Mouse (Mus musculus): ENCODE measurements around the gene Exosc2. TPM values are rescaled to one million over a fixed set of nuclear protein-coding genes. Genes with fewer than 3 reads are reported as not detected.
A peak's percentile ranks its signal among the peaks of the same experiment; 100 is the strongest.

The Exosc2 gene
- polyA plus RNA-seq, 1 experiment from 2014 or later = 18.2 TPM

DNA sequence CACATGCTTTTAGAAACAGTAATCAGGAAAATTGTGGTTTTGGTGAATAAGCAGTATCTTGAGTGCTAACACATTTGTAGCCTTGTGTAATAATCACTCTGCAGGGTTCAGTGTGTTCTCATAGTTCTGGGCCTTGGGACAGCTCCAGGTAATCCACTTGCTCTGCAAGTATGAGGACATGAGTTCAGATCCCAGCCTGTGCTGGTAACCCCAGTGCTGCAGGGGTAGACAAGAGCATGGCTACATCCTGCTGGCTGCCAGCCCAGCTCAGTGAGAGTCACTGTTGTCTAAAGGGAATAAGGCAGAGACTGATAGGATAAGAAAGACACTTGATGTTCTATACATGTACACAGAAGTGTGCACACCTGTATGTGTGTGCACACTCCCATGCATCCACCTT is 35.4 kb downstream of the Exosc2 start:
- Histone ChIP-seq H3K27me3 (replicated peaks; ENCODE audit: control insufficient read depth, insufficient read depth, low read length) (no peaks in the 10 kb centered on the region), H3K36me3 (ENCODE audit: control insufficient read depth, insufficient read depth) (peaks cover 3% of the 10 kb centered on the region; the same call in 1 of the 2 replicates), H3K9me3 (ENCODE audit: control insufficient read depth) (no peaks in the 10 kb centered on the region), H3K9ac (ENCODE audit: low read depth, low read length) (no peak overlapping the region), H3K4me2 (replicated peaks; ENCODE audit: low read depth) (no peak overlapping the region), H3K27ac (ENCODE audit: low read depth, low read length) (no peak overlapping the region), H3K4me3 (ENCODE audit: low read depth, low read length) (no peak overlapping the region), H3K4me1 (replicated peaks; ENCODE audit: control insufficient read depth, insufficient read depth, low read length) (0 out of 2 replicates have a peak, but pooled peaks cover 7% of the 10 kb centered on the region)
- TF ChIP-seq CTCF (IDR thresholded peaks at IDR 0.05; ENCODE audit: low read depth) = no peak
- no peak for ATAC-seq

GRCm38 (mm10) chr2:31706531-31706930 is 36.0 kb downstream of the Exosc2 start:
- ATAC-seq = peak; percentile 37
- WGBS = 28% methylated on average over 2 of the region's 2 CpGs
- Histone ChIP-seq H3K4me2 (replicated peaks; ENCODE audit: low read depth) (no peak overlapping the region), H3K4me3 (ENCODE audit: low read depth, low read length) (no peak overlapping the region), H3K9ac (ENCODE audit: low read depth, low read length) (no peak overlapping the region), H3K36me3 (ENCODE audit: control insufficient read depth, insufficient read depth) (peaks cover 3% of the 10 kb centered on the region; the same call in 1 of the 2 replicates), H3K27me3 (replicated peaks; ENCODE audit: control insufficient read depth, insufficient read depth, low read length) (no peaks in the 10 kb centered on the region), H3K9me3 (ENCODE audit: control insufficient read depth) (no peaks in the 10 kb centered on the region), H3K4me1 (replicated peaks; ENCODE audit: control insufficient read depth, insufficient read depth, low read length) (0 out of 2 replicates have a peak, but pooled peaks cover 7% of the 10 kb centered on the region), H3K27ac (ENCODE audit: low read depth, low read length) (peak overlapping the region; percentile 9)
- no peak for TF ChIP-seq CTCF (IDR thresholded peaks at IDR 0.05; ENCODE audit: low read depth)

DNA sequence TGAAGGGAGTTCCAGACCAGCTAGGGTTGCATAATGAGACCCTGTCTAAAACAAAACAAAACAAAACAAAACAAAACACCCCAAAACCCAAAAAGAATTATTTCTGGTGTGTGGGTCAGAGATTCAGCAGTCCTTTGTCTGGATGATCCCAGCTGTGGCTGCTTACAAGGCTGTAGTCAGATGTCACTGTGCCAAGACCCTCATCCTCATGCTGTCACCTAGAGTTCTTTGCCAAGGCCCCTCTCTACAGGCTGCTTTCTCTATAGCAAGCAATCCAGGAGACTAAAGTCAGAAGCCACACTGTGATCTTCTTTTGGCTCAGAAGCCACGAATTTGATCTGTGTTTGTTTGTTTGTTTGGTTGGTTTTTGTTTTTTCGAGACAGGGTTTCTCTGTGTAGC is 42.2 kb downstream of the Exosc2 start:
- H3K27ac ChIP-seq (ENCODE audit: low read depth, low read length) = no peak overlapping the region
- WGBS = 81% methylated on average over 2 of the region's 2 CpGs
- no peaks in the 10 kb centered on the region for H3K9me3 ChIP-seq (ENCODE audit: control insufficient read depth)
- no peak overlapping the region for H3K4me2 ChIP-seq (replicated peaks; ENCODE audit: low read depth)
- ATAC-seq = no peak
- no peak for TF ChIP-seq CTCF (IDR thresholded peaks at IDR 0.05; ENCODE audit: low read depth)
- H3K36me3 ChIP-seq (ENCODE audit: control insufficient read depth, insufficient read depth) = peaks cover 7% of the 10 kb centered on the region
- H3K27me3 ChIP-seq (replicated peaks; ENCODE audit: control insufficient read depth, insufficient read depth, low read length) = no peaks in the 10 kb centered on the region
- H3K4me1 ChIP-seq (replicated peaks; ENCODE audit: control insufficient read depth, insufficient read depth, low read length) = no peaks in the 10 kb centered on the region
- no peak overlapping the region for H3K9ac ChIP-seq (ENCODE audit: low read depth, low read length)
- no peak overlapping the region for H3K4me3 ChIP-seq (ENCODE audit: low read depth, low read length)

DNA sequence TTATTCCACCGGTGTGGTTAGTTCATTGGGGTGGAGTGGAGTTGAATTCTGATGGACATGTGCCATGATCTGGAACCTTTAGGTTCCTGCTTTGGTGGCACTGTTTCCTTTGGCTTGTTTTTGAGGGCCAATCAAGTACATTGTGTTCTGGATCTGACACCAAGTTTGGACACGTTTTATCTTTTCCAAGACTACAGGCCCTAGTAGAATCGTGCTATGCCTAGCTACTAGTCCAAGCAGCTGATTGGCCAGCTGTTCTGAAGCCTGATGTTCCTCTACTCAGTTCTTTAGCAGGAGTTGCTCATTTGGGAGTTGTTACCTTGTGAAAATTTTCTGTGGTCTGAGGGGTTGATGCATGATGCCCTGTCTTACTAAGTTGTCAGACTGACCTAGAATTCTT is 43.3 kb downstream of the Exosc2 start:
- no peak for TF ChIP-seq CTCF (IDR thresholded peaks at IDR 0.05; ENCODE audit: low read depth)
- 85% methylated on average over 3 of the region's 3 CpGs for WGBS
- Histone ChIP-seq H3K4me2 (replicated peaks; ENCODE audit: low read depth) (no peak overlapping the region), H3K9ac (ENCODE audit: low read depth, low read length) (no peak overlapping the region), H3K9me3 (ENCODE audit: control insufficient read depth) (no peaks in the 10 kb centered on the region), H3K4me1 (replicated peaks; ENCODE audit: control insufficient read depth, insufficient read depth, low read length) (no peaks in the 10 kb centered on the region), H3K27me3 (replicated peaks; ENCODE audit: control insufficient read depth, insufficient read depth, low read length) (no peaks in the 10 kb centered on the region), H3K36me3 (ENCODE audit: control insufficient read depth, insufficient read depth) (peaks cover 7% of the 10 kb centered on the region; the same call in 1 of the 2 replicates), H3K27ac (ENCODE audit: low read depth, low read length) (no peak overlapping the region), H3K4me3 (ENCODE audit: low read depth, low read length) (no peak overlapping the region)
- ATAC-seq = no peak

DNA sequence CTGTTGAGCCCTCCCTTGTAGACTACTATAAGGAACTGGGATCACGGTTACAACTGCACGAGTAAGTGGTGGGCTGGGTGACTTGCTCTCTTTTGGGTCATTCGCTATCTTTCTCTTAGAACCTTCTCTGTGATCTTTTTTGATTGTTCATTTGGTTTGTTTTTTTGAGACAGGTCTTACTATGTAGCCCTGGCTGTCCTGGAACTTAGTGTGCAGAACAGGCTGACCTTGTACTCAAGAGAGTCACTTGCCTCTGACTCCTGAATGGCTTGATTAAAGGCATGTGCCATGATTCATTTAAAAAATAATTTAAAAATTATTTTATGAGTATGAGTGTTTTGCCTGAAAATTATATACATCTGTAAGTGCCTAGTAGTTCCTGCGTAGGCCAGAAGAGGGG is 44.3 kb downstream of the Exosc2 start:
- Histone ChIP-seq H3K4me1 (replicated peaks; ENCODE audit: control insufficient read depth, insufficient read depth, low read length) (no peaks in the 10 kb centered on the region), H3K27ac (ENCODE audit: low read depth, low read length) (no peak overlapping the region), H3K4me2 (replicated peaks; ENCODE audit: low read depth) (no peak overlapping the region), H3K4me3 (ENCODE audit: low read depth, low read length) (no peak overlapping the region), H3K9me3 (ENCODE audit: control insufficient read depth) (no peaks in the 10 kb centered on the region), H3K9ac (ENCODE audit: low read depth, low read length) (no peak overlapping the region), H3K36me3 (ENCODE audit: control insufficient read depth, insufficient read depth) (peaks cover 7% of the 10 kb centered on the region; the same call in 1 of the 2 replicates), H3K27me3 (replicated peaks; ENCODE audit: control insufficient read depth, insufficient read depth, low read length) (no peaks in the 10 kb centered on the region)
- ATAC-seq = no peak
- TF ChIP-seq CTCF (IDR thresholded peaks at IDR 0.05; ENCODE audit: low read depth) = peak; percentile 27
- 97% methylated on average over 4 of the region's 4 CpGs for WGBS

- TF ChIP-seq CTCF (IDR thresholded peaks at IDR 0.05; ENCODE audit: low read depth) = no peak
- Histone ChIP-seq H3K9me3 (ENCODE audit: control insufficient read depth) (no peaks in the 10 kb centered on the region), H3K4me2 (replicated peaks; ENCODE audit: low read depth) (no peak overlapping the region), H3K9ac (ENCODE audit: low read depth, low read length) (no peak overlapping the region), H3K4me1 (replicated peaks; ENCODE audit: control insufficient read depth, insufficient read depth, low read length) (0 out of 2 replicates have a peak, but pooled peaks cover 5% of the 10 kb centered on the region), H3K36me3 (ENCODE audit: control insufficient read depth, insufficient read depth) (peaks cover 7% of the 10 kb centered on the region; the same call in 1 of the 2 replicates), H3K27ac (ENCODE audit: low read depth, low read length) (no peak overlapping the region), H3K4me3 (ENCODE audit: low read depth, low read length) (no peak overlapping the region), H3K27me3 (replicated peaks; ENCODE audit: control insufficient read depth, insufficient read depth, low read length) (no peaks in the 10 kb centered on the region)
- WGBS = 90% methylated on average over 7 of the region's 7 CpGs
- ATAC-seq = no peak
Measured at GRCm38 (mm10) chr2:31715985-31716384, 45.5 kb downstream of the Exosc2 start.

Measured in intestine, postnatal 0 days (tissue).